Mouse (Mus musculus) bone marrow macrophage, adult 2 months (primary cell): Measurements from ENCODE around the gene Kcnq1. TPM values are rescaled to one million over a fixed set of nuclear protein-coding genes. Genes with fewer than 3 reads are reported as not detected.

Experiments used
- H3K27ac ChIP-seq: 2 replicates; pipeline ENCODE4 v1.5.1; 2012; ENCODE audit warnings: low read depth, low read length; ENCODE audit not compliant: insufficient read depth
- H3K4me1 ChIP-seq: 2 replicates; pipeline ENCODE4 v1.6.1; 2012; ENCODE audit warnings: low read length; ENCODE audit not compliant: control insufficient read depth, insufficient read depth
- H3K4me3 ChIP-seq: 2 replicates; pipeline ENCODE4 v1.5.1; 2012; ENCODE audit warnings: mild to moderate bottlenecking, low read length, moderate library complexity; ENCODE audit not compliant: insufficient read depth
- CTCF ChIP-seq: IDR thresholded peaks from 2 replicates; pipeline ENCODE4 v1.5.1; 2012; ENCODE audit warnings: low read depth, mild to moderate bottlenecking, low read length, moderate library complexity
- POLR2A ChIP-seq: IDR thresholded peaks from 2 replicates; pipeline ENCODE4 v1.6.1; 2012; ENCODE audit warnings: mild to moderate bottlenecking, low read depth, low read length, borderline replicate concordance
- polyA plus RNA-seq: library from polyadenylated mRNA; stranded (reverse); fragments of >200 nt; gene quantifications from 2 replicates; pipeline ENCODE4 v1.2.4, GENCODE M21; 2012; ENCODE audit not compliant: missing spikeins, insufficient read depth, insufficient read length

Kcnq1 gene
- polyA plus RNA-seq, 1 experiment = not detected

GRCm38 (mm10) chr7:143318512-143318911 is 212.3 kb downstream of the Kcnq1 start:
- peaks cover 6% of the 10 kb centered on the region; the same call in 1 of the 2 replicates for H3K4me1 ChIP-seq
- TF ChIP-seq POLR2A = no peak
- no peak for TF ChIP-seq CTCF
- H3K27ac ChIP-seq = no peak overlapping the region
- H3K4me3 ChIP-seq = no peak overlapping the region

GRCm38 (mm10) chr7:143320367-143320766 is 214.2 kb downstream of the Kcnq1 start:
- Histone ChIP-seq H3K27ac (no peak overlapping the region), H3K4me1 (no peaks in the 10 kb centered on the region)
- TF ChIP-seq POLR2A = no peak
- no peak for TF ChIP-seq CTCF

GRCm38 (mm10) chr7:143325051-143325450 is 218.9 kb downstream of the Kcnq1 start:
- H3K27ac ChIP-seq = no peak overlapping the region
- H3K4me3 ChIP-seq = no peak overlapping the region
- no peaks in the 10 kb centered on the region for H3K4me1 ChIP-seq
- no peak for TF ChIP-seq CTCF
- TF ChIP-seq POLR2A = no peak

More at GRCm38 (mm10) chr7:143320367-143320766, 214.2 kb downstream of the Kcnq1 start:
- no peak overlapping the region for H3K4me3 ChIP-seq

GRCm38 (mm10) chr7:143328185-143328915 is 222.2 kb downstream of the Kcnq1 start:
- Histone ChIP-seq H3K4me1 (no peaks in the 10 kb centered on the region), H3K27ac (no peak overlapping the region), H3K4me3 (no peak overlapping the region)
- TF ChIP-seq POLR2A = no peak
- no peak for TF ChIP-seq CTCF

- TF ChIP-seq CTCF (no peak), POLR2A (no peak)
- no peak overlapping the region for H3K27ac ChIP-seq
- H3K4me3 ChIP-seq = no peak overlapping the region
- H3K4me1 ChIP-seq = no peaks in the 10 kb centered on the region
Observed at GRCm38 (mm10) chr7:143329110-143329810, 223.1 kb downstream of the Kcnq1 start.

GRCm38 (mm10) chr7:143333040-143333439 is 226.9 kb downstream of the Kcnq1 start:
- no peak overlapping the region for H3K4me3 ChIP-seq
- H3K4me1 ChIP-seq = no peaks in the 10 kb centered on the region
- H3K27ac ChIP-seq = no peak overlapping the region
- no peak for TF ChIP-seq POLR2A

- no peaks in the 10 kb centered on the region for H3K4me1 ChIP-seq
- TF ChIP-seq POLR2A = no peak
- TF ChIP-seq CTCF = no peak
- H3K4me3 ChIP-seq = no peak overlapping the region
- no peak overlapping the region for H3K27ac ChIP-seq
Observed at GRCm38 (mm10) chr7:143333604-143334003, 227.4 kb downstream of the Kcnq1 start.

- H3K4me3 ChIP-seq = no peak overlapping the region
- no peaks in the 10 kb centered on the region for H3K4me1 ChIP-seq
- TF ChIP-seq CTCF (no peak), POLR2A (no peak)
Observed at GRCm38 (mm10) chr7:143338690-143339089, 232.5 kb downstream of the Kcnq1 start.

GRCm38 (mm10) chr7:143340601-143341281 is 234.6 kb downstream of the Kcnq1 start:
- Histone ChIP-seq H3K27ac (no peak overlapping the region), H3K4me3 (no peak overlapping the region), H3K4me1 (no peaks in the 10 kb centered on the region)
- TF ChIP-seq POLR2A (no peak), CTCF (no peak)

More at GRCm38 (mm10) chr7:143338690-143339089, 232.5 kb downstream of the Kcnq1 start:
- no peak overlapping the region for H3K27ac ChIP-seq
